Mouse (Mus musculus): ENCODE measurements at regions not wholly inside any gene's neighbourhood (a gene's known extent, or its start where the extent isn't known, plus 50 kb on each side); places are given as distances from the start of the nearest gene placed in this dataset.
"Not testable (repeated sequence)": the region's sequence is repeated elsewhere in the genome, so short reads cannot be mapped to it uniquely, and the experiment has no call there.

- DNase-seq (ENCODE audit: low read depth, low spot score): no peak
Measured at GRCm38 (mm10) chr4:69677315-69677714, 723.1 kb upstream of the Brinp1 start.

DNA sequence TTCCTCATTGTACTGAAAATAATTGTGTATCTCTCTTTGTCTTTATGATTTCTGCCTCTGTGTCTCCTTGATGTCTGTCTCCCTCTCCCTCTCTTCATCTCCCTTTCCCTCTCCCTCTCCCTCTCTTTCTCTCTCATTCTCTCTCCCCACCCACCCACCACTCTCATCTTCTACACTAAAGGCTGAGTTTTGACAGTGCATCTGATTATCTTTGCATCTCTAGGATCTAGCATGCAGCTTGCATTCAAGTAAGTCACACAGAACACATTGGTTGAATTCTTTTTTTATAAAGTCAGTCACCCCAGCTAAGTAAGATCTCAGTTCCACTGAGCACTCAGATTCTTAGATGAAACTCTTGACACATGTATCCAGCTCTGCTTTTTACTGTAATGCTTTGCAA is 719.3 kb upstream of the Brinp1 start:
- DNase-seq (ENCODE audit: low read depth, low spot score): no peak

DNA sequence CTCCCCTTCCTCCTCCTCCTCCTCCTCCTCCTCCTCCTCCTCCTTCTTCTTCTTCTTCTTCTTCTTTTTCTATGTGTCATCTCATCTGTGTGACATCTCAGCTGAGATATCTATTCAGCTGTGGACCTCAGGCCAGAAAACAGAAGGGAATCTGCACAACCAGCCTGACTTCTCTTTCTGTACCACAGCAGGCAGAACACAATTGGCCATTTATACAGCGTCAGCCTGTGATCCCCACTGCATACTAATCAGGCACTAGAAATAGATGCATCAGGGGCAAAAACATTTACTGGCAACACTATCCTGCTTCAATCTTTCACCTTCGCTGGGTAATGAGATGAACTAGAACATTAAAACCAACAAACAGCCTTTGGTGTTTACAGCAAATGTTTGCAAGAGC is 674.7 kb upstream of the Brinp1 start:
- DNase-seq (ENCODE audit: low read depth, low spot score): no peak

- DNase-seq (ENCODE audit: low read depth, low spot score): not testable (repeated sequence)
Measured at GRCm38 (mm10) chr4:69626426-69626825, 672.2 kb upstream of the Brinp1 start.

DNA sequence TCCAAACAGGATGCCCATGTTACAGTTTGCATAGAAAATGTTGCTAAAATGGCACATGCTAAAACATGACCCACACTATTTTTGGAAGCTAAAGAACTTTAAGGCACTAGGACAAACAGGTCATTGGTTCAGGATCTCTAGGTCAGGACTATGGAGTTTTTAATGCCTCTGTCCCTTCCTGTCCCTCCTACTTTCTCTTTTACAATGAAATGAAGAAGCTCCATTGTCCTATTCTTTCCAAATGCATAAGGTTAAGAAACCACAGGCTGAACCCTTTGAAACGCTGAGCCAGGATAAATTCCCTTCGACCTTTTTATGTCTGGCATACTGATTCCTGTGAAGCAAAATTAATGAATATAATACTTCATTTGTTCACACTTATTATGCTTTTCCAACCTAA is 671.6 kb upstream of the Brinp1 start:
- DNase-seq (ENCODE audit: low read depth, low spot score): no peak

- no peak for DNase-seq (ENCODE audit: low read depth, low spot score)
Measured at GRCm38 (mm10) chr4:69621058-69621609, 666.9 kb upstream of the Brinp1 start.

- DNase-seq (ENCODE audit: low read depth, low spot score): no peak
Measured at GRCm38 (mm10) chr4:69618161-69618730, 664.0 kb upstream of the Brinp1 start.

- no peak for DNase-seq (ENCODE audit: low read depth, low spot score)
Measured at GRCm38 (mm10) chr4:69614901-69615300, 660.7 kb upstream of the Brinp1 start.

- DNase-seq (ENCODE audit: low read depth, low spot score): no peak
Measured at GRCm38 (mm10) chr4:69611681-69612300, 657.6 kb upstream of the Brinp1 start.

DNA sequence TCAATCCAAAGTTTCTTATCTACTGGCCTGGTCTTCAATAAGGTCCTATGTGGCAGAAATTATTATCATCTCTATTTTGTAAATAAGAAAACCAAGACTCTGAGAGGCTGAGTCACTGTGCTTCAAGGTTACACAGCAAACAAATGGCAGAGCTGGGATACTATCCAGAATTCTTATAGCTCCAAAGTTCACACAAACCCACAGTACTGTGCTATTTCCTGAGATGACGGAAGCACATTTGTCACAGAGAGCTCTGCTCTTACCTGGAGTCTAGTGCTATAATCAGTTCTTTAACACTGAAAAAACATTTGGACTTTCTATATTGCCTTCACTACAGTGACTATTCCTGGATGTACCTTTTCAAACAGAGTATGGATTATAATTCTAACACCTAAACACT is 654.7 kb upstream of the Brinp1 start:
- no peak for DNase-seq (ENCODE audit: low read depth, low spot score)

DNA sequence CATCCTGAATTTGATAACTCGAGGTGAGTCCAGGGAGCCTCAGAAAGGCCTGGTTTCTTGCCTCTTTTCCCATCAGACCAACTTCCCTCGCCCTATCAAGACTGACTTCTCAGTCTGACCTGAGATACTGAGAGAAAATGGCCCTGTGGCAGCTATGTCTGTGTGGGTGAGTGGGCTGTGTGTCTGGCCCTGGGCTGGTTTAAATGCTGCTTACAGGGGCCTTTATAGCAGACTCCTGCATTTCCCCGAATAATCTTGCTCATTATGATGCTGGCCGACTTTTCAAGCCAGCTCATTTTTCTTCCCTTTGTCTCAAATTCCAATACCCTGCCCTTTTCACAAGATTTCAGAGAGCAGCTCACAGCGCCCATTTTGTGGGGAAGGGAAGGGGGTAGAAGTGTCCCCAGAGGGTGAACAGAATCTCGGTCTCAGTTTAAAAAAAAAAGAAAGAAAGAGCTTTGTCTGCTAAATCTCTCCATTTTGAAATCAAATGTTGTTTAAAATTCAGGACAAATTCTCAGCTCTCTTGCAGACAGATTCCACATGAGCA is 642.9 kb upstream of the Brinp1 start:
- no peak for DNase-seq (ENCODE audit: low read depth, low spot score)

GRCm38 (mm10) chr4:69594022-69594421 is 639.8 kb upstream of the Brinp1 start:
- no peak for DNase-seq (ENCODE audit: low read depth, low spot score)

GRCm38 (mm10) chr4:69576256-69576655 is 622.1 kb upstream of the Brinp1 start:
- DNase-seq (ENCODE audit: low read depth, low spot score): no peak

DNA sequence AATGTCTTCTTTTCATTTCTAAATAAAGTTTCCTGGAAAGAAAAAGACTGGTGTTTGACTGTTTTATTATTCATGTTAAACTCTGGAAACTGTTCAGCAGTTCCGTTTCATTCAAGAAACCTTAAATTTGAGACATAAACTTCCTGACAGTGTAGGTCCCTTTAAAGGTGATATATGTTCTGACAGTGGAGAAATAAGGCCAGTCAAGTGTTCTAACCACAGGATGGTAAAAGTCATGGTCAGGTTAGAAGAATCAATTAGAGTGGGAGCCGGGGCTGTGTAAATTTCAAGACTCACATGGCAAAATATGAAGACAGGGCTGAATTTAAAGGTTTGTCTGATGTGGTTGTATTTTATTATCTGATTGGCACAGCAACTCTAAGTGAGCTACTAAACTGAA is 593.9 kb upstream of the Brinp1 start:
- no peak for DNase-seq (ENCODE audit: low read depth, low spot score)

DNA sequence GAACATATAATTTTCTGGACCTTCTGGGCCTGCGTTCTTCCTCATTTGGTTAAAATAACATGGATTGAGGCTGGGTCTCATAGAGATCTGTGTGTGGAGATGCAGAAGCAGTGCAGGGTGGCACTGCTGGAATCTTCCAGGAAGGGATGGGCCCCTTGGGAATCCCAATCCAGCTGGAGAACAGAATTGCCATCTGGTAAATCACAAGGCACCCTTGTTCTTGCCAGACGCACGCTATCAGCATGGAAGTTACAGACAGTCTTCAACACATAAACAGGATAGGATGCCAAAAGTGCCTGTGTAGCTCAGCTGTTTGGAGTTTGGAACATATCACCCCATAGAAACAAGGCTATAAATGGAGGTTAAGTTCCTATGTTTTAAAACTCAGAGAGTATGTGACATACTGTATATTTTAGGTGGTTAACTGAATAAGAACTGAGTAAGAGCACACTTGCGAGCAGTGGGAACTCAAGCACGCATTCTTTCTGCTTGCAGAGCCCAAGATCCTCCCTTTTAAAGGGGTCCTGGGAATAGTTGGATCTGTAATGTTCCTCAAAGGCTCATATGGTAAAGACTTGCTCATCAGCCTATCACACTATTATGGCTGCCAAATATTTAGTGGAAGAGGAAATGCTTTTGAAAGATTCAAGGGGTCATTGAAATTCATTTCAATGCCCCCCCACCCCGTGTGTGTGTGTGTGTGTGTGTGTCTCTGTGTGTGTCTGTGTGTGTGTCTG is 584.1 kb upstream of the Brinp1 start:
- no peak for DNase-seq (ENCODE audit: low read depth, low spot score)

GRCm38 (mm10) chr4:69533107-69533506 is 578.9 kb upstream of the Brinp1 start:
- no peak for DNase-seq (ENCODE audit: low read depth, low spot score)

DNA sequence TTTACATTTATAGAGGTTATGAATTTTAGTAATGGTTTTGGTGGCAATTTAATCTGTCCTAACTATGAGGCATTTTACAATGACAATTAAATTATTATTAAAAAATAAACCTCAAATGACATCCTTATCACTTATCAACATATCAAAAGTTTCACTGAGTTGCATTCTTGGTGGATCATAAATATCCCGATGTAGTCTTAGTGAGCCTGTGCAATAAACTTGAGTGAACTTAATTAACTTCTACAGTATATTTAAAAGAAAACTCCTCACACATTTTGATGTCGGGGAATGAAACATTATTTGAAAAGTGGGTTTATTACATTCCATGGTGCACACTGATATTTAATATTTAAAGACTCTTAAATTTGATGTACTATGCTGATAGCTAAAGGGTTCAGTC is 568.9 kb upstream of the Brinp1 start:
- no peak for DNase-seq (ENCODE audit: low read depth, low spot score)

GRCm38 (mm10) chr4:69508281-69508680 is 554.1 kb upstream of the Brinp1 start:
- DNase-seq (ENCODE audit: low read depth, low spot score): no peak

DNA sequence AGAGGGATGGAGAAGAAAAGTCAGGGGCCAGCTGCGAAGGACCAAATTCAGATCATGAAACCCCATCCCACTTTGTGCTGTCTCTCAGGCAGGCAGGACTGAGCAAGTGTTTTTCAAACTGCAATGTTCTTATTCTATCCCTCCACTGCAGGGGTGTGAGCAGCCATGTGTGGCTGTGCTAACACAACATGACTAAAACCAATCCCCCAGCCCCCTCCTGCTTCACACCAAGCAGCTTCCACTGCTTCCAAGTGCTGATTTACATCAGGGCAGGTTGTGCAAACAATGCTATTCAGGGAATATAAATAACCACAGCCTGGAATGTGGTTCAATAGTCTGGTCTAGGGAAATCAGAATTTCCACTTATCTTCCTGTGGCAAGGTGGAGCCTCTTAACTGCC is 517.0 kb upstream of the Brinp1 start:
- DNase-seq (ENCODE audit: low read depth, low spot score): no peak

- no peak for DNase-seq (ENCODE audit: low read depth, low spot score)
Measured at GRCm38 (mm10) chr4:69459990-69460389, 505.8 kb upstream of the Brinp1 start.

- DNase-seq (ENCODE audit: low read depth, low spot score): no peak
Measured at GRCm38 (mm10) chr4:69456420-69456819, 502.2 kb upstream of the Brinp1 start.

DNA sequence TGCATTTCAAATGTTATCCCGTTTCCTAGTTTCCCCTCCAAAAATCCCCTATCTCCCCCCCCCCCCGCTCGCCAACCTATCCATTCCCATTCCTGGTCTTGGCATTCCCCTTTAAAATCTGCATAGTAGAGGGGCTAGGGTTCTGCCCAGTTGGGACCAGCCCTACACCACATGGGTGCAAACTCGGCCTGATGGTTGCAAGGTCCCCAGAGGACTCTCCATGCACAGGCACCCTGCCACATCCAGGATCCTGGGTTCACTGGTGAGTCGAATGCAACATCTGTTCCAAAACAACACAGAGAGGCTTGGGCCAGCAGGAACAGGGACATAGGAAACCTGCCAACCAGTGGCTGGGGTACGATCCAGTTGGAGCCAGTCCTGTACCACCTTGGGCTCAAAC is 492.0 kb upstream of the Brinp1 start:
- no peak for DNase-seq (ENCODE audit: low read depth, low spot score)

GRCm38 (mm10) chr4:69443956-69444355 is 489.8 kb upstream of the Brinp1 start:
- DNase-seq (ENCODE audit: low read depth, low spot score): peak; percentile 27

All from embryo, embryonic 11.5 days (tissue).